Mouse (Mus musculus): ENCODE measurements around the gene Lrrc38. TPM values are rescaled to one million over a fixed set of nuclear protein-coding genes. Genes with fewer than 3 reads are reported as not detected.

Gene Lrrc38
- polyA plus RNA-seq, 1 experiment from 2014 or later = not detected

- Histone ChIP-seq H3K4me2 (ENCODE audit: low read length) (no peak overlapping the region), H3K4me1 (ENCODE audit: control insufficient read depth, insufficient read depth, low read length) (no peaks in the 10 kb centered on the region), H3K27me3 (replicated peaks; ENCODE audit: control insufficient read depth, insufficient read depth, low read length) (no peaks in the 10 kb centered on the region), H3K27ac (ENCODE audit: low read depth, low read length) (no peak overlapping the region), H3K36me3 (ENCODE audit: control insufficient read depth, insufficient read depth, low read length) (no peaks in the 10 kb centered on the region), H3K9ac (ENCODE audit: low read length) (no peak overlapping the region), H3K9me3 (replicated peaks; ENCODE audit: control insufficient read depth, low read length) (no peaks in the 10 kb centered on the region), H3K4me3 (ENCODE audit: low read depth, low read length) (no peak overlapping the region)
- ATAC-seq (peak; percentile 18; the same call in 1 of the 2 replicates), DNase-seq (ENCODE audit: low spot score) (peak; percentile 14)
- 33% methylated on average over 15 of the region's 15 CpGs for WGBS
Measured at GRCm38 (mm10) chr4:143379931-143380715, 30.6 kb downstream of the Lrrc38 start.

GRCm38 (mm10) chr4:143380716-143381004 lies 31.1 kb downstream of the Lrrc38 start:
- no peak for ATAC-seq
- Histone ChIP-seq H3K9me3 (replicated peaks; ENCODE audit: control insufficient read depth, low read length) (no peaks in the 10 kb centered on the region), H3K4me3 (ENCODE audit: low read depth, low read length) (no peak overlapping the region), H3K9ac (ENCODE audit: low read length) (no peak overlapping the region), H3K4me1 (ENCODE audit: control insufficient read depth, insufficient read depth, low read length) (no peaks in the 10 kb centered on the region), H3K27ac (ENCODE audit: low read depth, low read length) (no peak overlapping the region), H3K4me2 (ENCODE audit: low read length) (no peak overlapping the region), H3K36me3 (ENCODE audit: control insufficient read depth, insufficient read depth, low read length) (no peaks in the 10 kb centered on the region), H3K27me3 (replicated peaks; ENCODE audit: control insufficient read depth, insufficient read depth, low read length) (no peaks in the 10 kb centered on the region)
- DNase-seq (ENCODE audit: low spot score) = peak; percentile 61
- under 1% methylated on average over 5 of the region's 5 CpGs for WGBS

DNA sequence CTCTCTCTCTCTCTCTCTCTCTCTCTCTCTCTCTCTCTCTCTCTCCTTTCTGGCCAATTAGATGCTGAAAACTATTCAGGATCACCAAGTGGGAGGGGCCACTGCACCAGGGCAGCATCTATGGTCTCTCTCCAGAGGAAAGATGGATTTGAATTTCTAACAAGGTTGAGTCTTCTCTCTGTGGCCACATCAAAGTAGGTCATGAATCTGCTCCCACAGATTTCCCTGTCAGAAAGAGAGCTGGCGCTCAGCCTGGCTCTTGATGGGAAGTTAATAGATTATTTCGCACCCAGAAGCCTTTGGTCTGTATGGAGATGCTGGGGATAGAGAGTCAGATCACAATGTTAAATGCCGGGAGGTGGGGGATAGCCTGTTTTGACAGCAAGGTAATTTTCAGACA lies 32.6 kb downstream of the Lrrc38 start:
- 50% methylated on average over 3 of the region's 3 CpGs for WGBS
- 0 out of 2 replicates have a peak, but pooled peaks have one; percentile 33 for ATAC-seq
- no peak overlapping the region for H3K9ac ChIP-seq (ENCODE audit: low read length)
- H3K4me1 ChIP-seq (ENCODE audit: control insufficient read depth, insufficient read depth, low read length) = no peaks in the 10 kb centered on the region
- H3K4me2 ChIP-seq (ENCODE audit: low read length) = no peak overlapping the region
- DNase-seq (ENCODE audit: low spot score) = peak; percentile 24
- no peak overlapping the region for H3K4me3 ChIP-seq (ENCODE audit: low read depth, low read length)
- no peaks in the 10 kb centered on the region for H3K27me3 ChIP-seq (replicated peaks; ENCODE audit: control insufficient read depth, insufficient read depth, low read length)
- no peaks in the 10 kb centered on the region for H3K9me3 ChIP-seq (replicated peaks; ENCODE audit: control insufficient read depth, low read length)
- no peaks in the 10 kb centered on the region for H3K36me3 ChIP-seq (ENCODE audit: control insufficient read depth, insufficient read depth, low read length)
- H3K27ac ChIP-seq (ENCODE audit: low read depth, low read length) = no peak overlapping the region

DNA sequence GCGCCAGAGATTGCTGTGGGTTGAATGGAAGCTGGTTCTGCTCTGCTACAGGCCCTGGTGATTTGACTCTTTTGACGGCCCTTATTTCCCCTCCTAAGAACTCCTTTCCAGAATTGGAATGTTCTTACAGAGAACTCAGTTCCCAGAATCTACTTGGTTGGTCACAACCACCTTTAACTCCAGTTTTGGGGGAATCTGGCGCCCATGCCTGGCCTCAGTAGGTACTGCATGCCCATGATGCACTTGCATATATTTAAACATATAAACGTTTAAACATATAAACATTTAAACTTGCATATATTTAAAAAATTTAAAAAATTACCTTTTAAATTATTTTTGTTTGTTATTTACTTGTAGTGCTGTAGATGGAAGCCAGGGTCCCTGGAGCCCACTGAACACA lies 34.1 kb downstream of the Lrrc38 start:
- H3K27me3 ChIP-seq (replicated peaks; ENCODE audit: control insufficient read depth, insufficient read depth, low read length) = no peaks in the 10 kb centered on the region
- H3K4me3 ChIP-seq (ENCODE audit: low read depth, low read length) = no peak overlapping the region
- ATAC-seq (no peak), DNase-seq (ENCODE audit: low spot score) (peak; percentile 19)
- no peaks in the 10 kb centered on the region for H3K36me3 ChIP-seq (ENCODE audit: control insufficient read depth, insufficient read depth, low read length)
- H3K4me1 ChIP-seq (ENCODE audit: control insufficient read depth, insufficient read depth, low read length) = no peaks in the 10 kb centered on the region
- no peaks in the 10 kb centered on the region for H3K9me3 ChIP-seq (replicated peaks; ENCODE audit: control insufficient read depth, low read length)
- 40% methylated on average over 4 of the region's 4 CpGs for WGBS
- H3K9ac ChIP-seq (ENCODE audit: low read length) = no peak overlapping the region
- no peak overlapping the region for H3K27ac ChIP-seq (ENCODE audit: low read depth, low read length)
- no peak overlapping the region for H3K4me2 ChIP-seq (ENCODE audit: low read length)

- peak; percentile 69 for DNase-seq (ENCODE audit: low spot score)
- H3K27ac ChIP-seq (ENCODE audit: low read depth, low read length) = no peak overlapping the region
- peak overlapping the region; percentile 26 for H3K4me3 ChIP-seq (ENCODE audit: low read depth, low read length)
- H3K27me3 ChIP-seq (replicated peaks; ENCODE audit: control insufficient read depth, insufficient read depth, low read length) = no peaks in the 10 kb centered on the region
- 10% methylated on average over 30 of the region's 43 CpGs for WGBS
- no peaks in the 10 kb centered on the region for H3K9me3 ChIP-seq (replicated peaks; ENCODE audit: control insufficient read depth, low read length)
- peak overlapping the region; percentile 47; the same call in 1 of the 2 replicates for H3K9ac ChIP-seq (ENCODE audit: low read length)
- H3K4me1 ChIP-seq (ENCODE audit: control insufficient read depth, insufficient read depth, low read length) = no peaks in the 10 kb centered on the region
- H3K36me3 ChIP-seq (ENCODE audit: control insufficient read depth, insufficient read depth, low read length) = no peaks in the 10 kb centered on the region
- peak; percentile 92 for ATAC-seq
- H3K4me2 ChIP-seq (ENCODE audit: low read length) = peak overlapping the region; percentile 50
Measured at GRCm38 (mm10) chr4:143388955-143389702, 39.6 kb downstream of the Lrrc38 start.

- Histone ChIP-seq H3K4me3 (ENCODE audit: low read depth, low read length) (no peak within 1 kb of the TSS), H3K9ac (ENCODE audit: low read length) (no peak within 1 kb of the TSS), H3K27me3 (replicated peaks; ENCODE audit: control insufficient read depth, insufficient read depth, low read length) (no peaks in the 10 kb centered on the region), H3K4me1 (ENCODE audit: control insufficient read depth, insufficient read depth, low read length) (no peaks in the 10 kb centered on the region), H3K36me3 (ENCODE audit: control insufficient read depth, insufficient read depth, low read length) (no peaks in the 10 kb centered on the region), H3K27ac (ENCODE audit: low read depth, low read length) (no peak within 1 kb of the TSS), H3K4me2 (ENCODE audit: low read length) (no peak within 1 kb of the TSS), H3K9me3 (replicated peaks; ENCODE audit: control insufficient read depth, low read length) (no peaks in the 10 kb centered on the region)
- DNase-seq (ENCODE audit: low spot score) (no peak), ATAC-seq (no peak)
- 83% methylated on average over 26 of the region's 26 CpGs for WGBS
Measured at GRCm38 (mm10) chr4:143394181-143394580, 44.6 kb downstream of the Lrrc38 start, which contains the start of gene Pramel1. Gene Pramel1, plus strand, starts transcription at chr4:143394428.

DNA sequence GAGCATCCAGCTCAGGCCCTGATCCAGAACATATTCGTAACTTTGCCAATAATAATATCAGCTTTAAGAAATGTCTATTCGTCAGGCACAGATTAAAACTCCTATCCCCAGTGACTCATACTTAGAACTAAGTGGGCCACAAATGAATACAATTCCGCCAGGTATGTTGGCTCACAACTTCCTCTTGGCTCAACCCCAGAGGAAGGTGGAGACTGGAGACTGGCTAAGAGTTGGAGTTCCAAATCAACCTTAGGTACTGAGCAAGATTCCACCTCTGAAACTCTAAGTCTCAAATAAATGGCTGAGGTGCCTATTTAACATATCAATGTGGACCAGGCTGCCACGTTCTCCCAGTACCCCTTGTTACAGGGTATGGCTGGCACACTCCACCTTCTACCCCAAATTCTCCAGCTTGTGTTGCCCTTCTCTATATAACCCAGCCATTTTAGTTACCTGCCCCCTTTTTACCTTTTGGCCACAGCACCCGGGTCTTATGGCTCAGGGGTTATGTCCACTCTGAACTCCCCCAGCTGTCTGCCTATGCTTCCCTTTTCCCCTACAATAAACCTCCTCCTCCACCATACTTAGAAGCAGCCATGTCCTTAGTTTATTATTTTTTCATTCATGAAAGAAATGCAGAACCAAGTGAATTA lies 62.1 kb downstream of the Lrrc38 start:
- peak overlapping the region; percentile 67; the same call in 1 of the 2 replicates for H3K9ac ChIP-seq (ENCODE audit: low read length)
- no peaks in the 10 kb centered on the region for H3K27me3 ChIP-seq (replicated peaks; ENCODE audit: control insufficient read depth, insufficient read depth, low read length)
- 66% methylated on average over 5 of the region's 5 CpGs for WGBS
- H3K4me3 ChIP-seq (ENCODE audit: low read depth, low read length) = peak overlapping the region; percentile 51
- DNase-seq (ENCODE audit: low spot score) = no peak
- ATAC-seq = peak; percentile 24; the same call in 1 of the 2 replicates
- peak overlapping the region; percentile 44 for H3K4me2 ChIP-seq (ENCODE audit: low read length)
- no peak overlapping the region for H3K27ac ChIP-seq (ENCODE audit: low read depth, low read length)
- peaks cover 25% of the 10 kb centered on the region for H3K36me3 ChIP-seq (ENCODE audit: control insufficient read depth, insufficient read depth, low read length)
- no peaks in the 10 kb centered on the region for H3K4me1 ChIP-seq (ENCODE audit: control insufficient read depth, insufficient read depth, low read length)
- H3K9me3 ChIP-seq (replicated peaks; ENCODE audit: control insufficient read depth, low read length) = 0 out of 2 replicates have a peak, but pooled peaks cover 5% of the 10 kb centered on the region

DNA sequence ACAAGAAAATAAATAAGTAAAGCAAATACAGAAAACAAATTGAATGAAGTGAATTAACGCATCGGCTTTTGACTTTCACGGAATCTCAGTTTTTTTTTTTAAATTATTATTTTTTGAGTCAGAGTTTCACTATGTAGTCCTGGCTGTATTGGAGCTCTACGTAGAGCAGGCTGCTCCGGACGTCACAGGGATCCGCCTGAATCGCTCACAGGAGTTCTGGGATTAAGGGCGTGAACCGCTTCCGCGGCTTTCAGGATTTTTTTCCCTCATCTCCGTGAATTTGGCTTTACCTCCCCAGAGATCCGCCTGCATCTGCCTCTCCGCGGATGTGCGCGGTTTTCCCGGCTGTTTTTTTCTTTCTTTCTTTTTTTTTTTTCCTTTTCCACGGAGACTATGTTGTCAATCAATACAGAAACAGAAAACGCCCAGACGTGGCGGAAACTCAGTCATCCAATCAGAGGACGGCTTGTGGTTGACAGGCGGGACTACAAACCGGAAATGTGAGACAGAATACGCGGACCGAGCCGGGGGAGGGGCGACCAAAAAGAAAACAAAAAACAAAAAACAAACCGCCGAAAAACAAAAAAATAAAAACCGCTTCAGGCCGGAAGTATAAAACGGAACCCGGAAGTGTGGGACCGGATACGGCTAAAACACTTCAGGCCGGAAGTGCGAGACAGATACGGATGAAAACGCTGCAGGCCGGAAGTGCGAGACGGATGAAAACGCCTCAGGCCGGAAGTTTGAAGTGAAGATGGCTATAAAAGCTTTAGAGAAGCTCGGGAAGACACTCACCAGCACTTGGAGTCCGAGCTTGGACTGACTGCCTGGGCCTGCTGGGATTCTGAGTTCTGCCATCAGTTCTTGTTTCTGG lies 62.9 kb downstream of the Lrrc38 start, which contains the start of gene Pramef8:
Pramef8 (plus strand) TSS at position 208 of the 874 bp plus-strand sequence.
- peak; percentile 98 for DNase-seq (ENCODE audit: low spot score)
- H3K27ac ChIP-seq (ENCODE audit: low read depth, low read length) = peak within 1 kb of the TSS; percentile 85
- H3K9ac ChIP-seq (ENCODE audit: low read length) = peak within 1 kb of the TSS; percentile 67
- peak within 1 kb of the TSS; percentile 44 for H3K4me2 ChIP-seq (ENCODE audit: low read length)
- no peaks in the 10 kb centered on the region for H3K4me1 ChIP-seq (ENCODE audit: control insufficient read depth, insufficient read depth, low read length)
- H3K36me3 ChIP-seq (ENCODE audit: control insufficient read depth, insufficient read depth, low read length) = peaks cover 32% of the 10 kb centered on the region
- H3K4me3 ChIP-seq (ENCODE audit: low read depth, low read length) = peak within 1 kb of the TSS; percentile 51
- WGBS = under 1% methylated on average over 50 of the region's 50 CpGs
- 0 out of 2 replicates have a peak, but pooled peaks cover 5% of the 10 kb centered on the region for H3K9me3 ChIP-seq (replicated peaks; ENCODE audit: control insufficient read depth, low read length)
- peak; percentile 96 for ATAC-seq
- H3K27me3 ChIP-seq (replicated peaks; ENCODE audit: control insufficient read depth, insufficient read depth, low read length) = no peaks in the 10 kb centered on the region
